Mouse (Mus musculus) ES-E14 (cell line): ENCODE measurements around the gene Chst11. TPM values are rescaled to one million over a fixed set of nuclear protein-coding genes. Genes with fewer than 3 reads are reported as not detected.

ENCODE experiments used
- DNase-seq: peaks from one replicate; pipeline ENCODE4 v3.0.0-alpha.2; 2013; ENCODE audit warnings: low read depth, low spot score
- H3K27ac ChIP-seq: 2 replicates; pipeline ENCODE4 v1.5.1; 2012; ENCODE audit warnings: low read depth, mild to moderate bottlenecking, low read length, moderate library complexity, mixed read lengths; ENCODE audit not compliant: poor library complexity, insufficient read depth, severe bottlenecking
- H3K36me3 ChIP-seq: 2 replicates; pipeline ENCODE4 v1.6.1; 2012; ENCODE audit warnings: mild to moderate bottlenecking, low read length, moderate library complexity, mixed read lengths; ENCODE audit not compliant: control insufficient read depth, poor library complexity, insufficient read depth, severe bottlenecking
- H3K4me1 ChIP-seq, 2 experiments: fragments of 150-350 bp in 1 of 2; sonication (generic) in 1 of 2; 2 replicates each; pipeline ENCODE4 v1.6.1; 2012; ENCODE audit warnings: low read length in 2 of 2, mild to moderate bottlenecking in 1 of 2, mixed read lengths in 1 of 2; ENCODE audit not compliant: control insufficient read depth in 2 of 2, insufficient read depth in 2 of 2, poor library complexity in 1 of 2
- H3K4me3 ChIP-seq, 2 experiments: fragments of 150-350 bp in 1 of 2; sonication (generic) in 1 of 2; 2 replicates each; pipeline ENCODE4 v1.5.1; 2012; ENCODE audit warnings: low read length in 2 of 2, low read depth in 1 of 2, mild to moderate bottlenecking in 1 of 2, mixed read lengths in 1 of 2; ENCODE audit not compliant: insufficient read depth in 1 of 2, poor library complexity in 1 of 2, severe bottlenecking in 1 of 2
- H3K9ac ChIP-seq: 2 replicates; pipeline ENCODE4 v1.6.1; 2012; ENCODE audit warnings: low read depth, mild to moderate bottlenecking, low read length, mixed read lengths; ENCODE audit not compliant: poor library complexity, insufficient read depth, severe bottlenecking
- H3K9me3 ChIP-seq: fragments of 150-350 bp; sonication (generic); 2 replicates; pipeline ENCODE4 v1.6.1; 2012; ENCODE audit warnings: low read depth, mild to moderate bottlenecking, low read length; ENCODE audit not compliant: control insufficient read depth, insufficient read depth
- CHD2 ChIP-seq: IDR thresholded peaks from 2 replicates; pipeline ENCODE4 v1.6.1; 2014; ENCODE audit warnings: mild to moderate bottlenecking, low read depth, low read length, inconsistent platforms
- HCFC1 ChIP-seq: IDR thresholded peaks from 2 replicates; pipeline ENCODE4 v1.6.1; 2012; ENCODE audit warnings: low read length, inconsistent platforms, borderline replicate concordance; ENCODE audit not compliant: insufficient read depth
- MAFK ChIP-seq: IDR thresholded peaks from 2 replicates; pipeline ENCODE4 v1.6.1; 2014; ENCODE audit warnings: mild to moderate bottlenecking, low read depth, low read length, inconsistent platforms; ENCODE audit not compliant: insufficient read depth
- ZC3H11A ChIP-seq: IDR thresholded peaks from 2 replicates; pipeline ENCODE4 v1.6.1; 2012; ENCODE audit warnings: low read depth, mild to moderate bottlenecking, inconsistent platforms, low read length, borderline replicate concordance
- ZNF384 ChIP-seq: IDR thresholded peaks from 2 replicates; pipeline ENCODE4 v1.6.1; 2012; ENCODE audit warnings: low read depth, low read length, inconsistent platforms
- in situ Hi-C, 2 experiments: fragments of 600-800 bp; cut with MboI; formaldehyde crosslinking; loops; one replicate each; pipeline ENCODE4 v1.15.1; 2025; ENCODE audit warnings: low sequenced_read_pairs in 2 of 2, inconsistent platforms in 1 of 2; ENCODE audit not compliant: unreplicated experiment in 2 of 2
- total RNA-seq: library from RNA; depleted of rRNA; stranded (reverse); fragments of 300-350 nt; gene quantifications from 2 replicates; pipeline ENCODE4 v1.2.3, GENCODE M21; 2012

Chst11 gene
- total RNA-seq, 1 experiment, result 8.6 TPM

DNA sequence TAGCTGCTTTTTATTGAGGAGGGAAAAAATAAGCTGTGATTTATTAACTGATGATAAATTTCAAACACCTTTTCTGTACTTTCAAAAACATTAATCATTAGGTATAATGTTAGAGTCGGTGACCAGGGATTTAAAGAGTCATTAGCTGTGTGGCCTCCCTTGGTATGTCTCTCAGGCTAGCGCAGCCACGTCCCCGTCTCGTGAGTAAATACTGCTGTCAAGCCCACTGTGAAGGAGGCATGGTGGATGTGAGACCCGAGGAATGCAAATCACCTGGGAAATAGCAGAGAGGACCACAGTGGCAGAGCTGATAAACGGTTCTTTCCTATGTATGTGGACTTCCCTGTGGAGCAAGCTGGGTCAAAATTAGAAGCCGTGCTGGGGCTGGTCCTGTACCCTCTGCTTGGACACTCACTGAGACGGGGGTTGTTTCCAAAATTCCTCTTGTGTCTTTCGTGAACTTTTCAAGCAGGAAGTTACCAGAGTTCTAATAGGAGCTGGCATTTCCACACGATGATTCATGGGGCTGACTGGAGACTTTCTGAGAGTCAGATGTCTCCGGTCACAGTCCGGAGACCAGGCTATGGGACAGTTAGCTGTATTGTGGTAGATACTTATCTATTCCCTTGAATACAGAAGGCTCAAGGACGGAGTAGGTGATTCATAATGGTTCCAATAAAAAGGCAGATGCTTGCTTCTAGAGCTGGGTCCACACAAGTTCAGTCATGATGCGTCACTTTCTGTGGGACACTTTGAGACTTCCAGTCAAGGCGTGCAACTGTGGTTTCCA is 166.8 kb downstream of the Chst11 start:
- Histone ChIP-seq H3K9me3 (no peaks in the 10 kb centered on the region), H3K27ac (no peak overlapping the region), H3K4me1 (no peaks in the 10 kb centered on the region), H3K9ac (no peak overlapping the region), H3K4me3 (no peak overlapping the region), H3K36me3 (no peaks in the 10 kb centered on the region)
- no peak for TF ChIP-seq CHD2
- TF ChIP-seq ZNF384, result no peak
- no peak for TF ChIP-seq HCFC1
- no peak for TF ChIP-seq ZC3H11A
- DNase-seq, result no peak
- in situ Hi-C loops, result no loop called here

GRCm38 (mm10) chr10:83152723-83153122 is 167.4 kb downstream of the Chst11 start:
- DNase-seq, result no peak
- in situ Hi-C loops, result no loop called here
- Histone ChIP-seq H3K9me3 (no peaks in the 10 kb centered on the region), H3K9ac (no peak overlapping the region), H3K4me1 (no peaks in the 10 kb centered on the region), H3K4me3 (no peak overlapping the region), H3K36me3 (no peaks in the 10 kb centered on the region), H3K27ac (no peak overlapping the region)
- TF ChIP-seq HCFC1 (no peak), ZC3H11A (no peak), MAFK (no peak)

DNA sequence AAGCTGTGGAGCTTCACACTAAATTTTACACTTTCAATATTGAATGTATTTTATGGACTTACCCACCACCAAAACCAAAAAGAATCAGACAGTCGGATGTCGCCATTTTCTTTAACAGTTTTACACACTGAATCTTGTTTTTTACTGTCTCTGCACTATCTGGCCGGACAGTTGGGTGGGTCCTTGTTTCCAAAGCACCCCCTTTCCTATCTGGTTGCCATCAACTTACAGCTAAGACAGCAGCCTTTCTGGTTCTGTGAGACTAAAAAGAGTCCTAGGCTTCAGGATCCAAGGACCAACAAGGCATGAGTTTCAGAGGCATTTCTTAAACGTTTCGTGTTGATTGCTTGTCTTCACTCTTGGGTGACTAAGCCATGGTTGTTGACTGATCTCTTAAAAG is 168.1 kb downstream of the Chst11 start:
- H3K4me1 ChIP-seq, result no peaks in the 10 kb centered on the region
- H3K36me3 ChIP-seq, result no peaks in the 10 kb centered on the region
- no peak for DNase-seq
- no peak overlapping the region for H3K4me3 ChIP-seq
- TF ChIP-seq HCFC1, result no peak
- TF ChIP-seq CHD2, result no peak
- no peak for TF ChIP-seq ZNF384
- TF ChIP-seq ZC3H11A, result no peak
- no peak for TF ChIP-seq MAFK
- H3K9me3 ChIP-seq, result no peaks in the 10 kb centered on the region
- no peak overlapping the region for H3K9ac ChIP-seq
- H3K27ac ChIP-seq, result no peak overlapping the region
- in situ Hi-C loops, result no loop called here

- TF ChIP-seq HCFC1 (no peak), MAFK (no peak), ZNF384 (no peak), ZC3H11A (no peak)
- Histone ChIP-seq H3K4me3 (no peak overlapping the region), H3K9ac (no peak overlapping the region), H3K27ac (no peak overlapping the region), H3K36me3 (no peaks in the 10 kb centered on the region), H3K4me1 (no peaks in the 10 kb centered on the region), H3K9me3 (no peaks in the 10 kb centered on the region)
- no peak for DNase-seq
- in situ Hi-C loops, result no loop called here
These were observed 168.6 kb downstream of the Chst11 start for GRCm38 (mm10) chr10:83153887-83154286.

- no peak overlapping the region for H3K27ac ChIP-seq
- no peak overlapping the region for H3K9ac ChIP-seq
- H3K4me3 ChIP-seq, result no peak overlapping the region
- in situ Hi-C loops, result no loop called here
- no peaks in the 10 kb centered on the region for H3K36me3 ChIP-seq
- no peaks in the 10 kb centered on the region for H3K4me1 ChIP-seq
- DNase-seq, result no peak
- H3K9me3 ChIP-seq, result no peaks in the 10 kb centered on the region
- TF ChIP-seq ZC3H11A (no peak), MAFK (no peak), HCFC1 (no peak), ZNF384 (no peak), CHD2 (no peak)
These were observed 172.0 kb downstream of the Chst11 start for GRCm38 (mm10) chr10:83157289-83157688.
